Mouse (Mus musculus) midbrain, embryonic 16.5 days (tissue): Measurements from ENCODE around the gene Btbd3. TPM values are rescaled to one million over a fixed set of nuclear protein-coding genes. Genes with fewer than 3 reads are reported as not detected.

Experiments
- ATAC-seq: fragments of 200-750 bp; cut with Nextera tagmentation; 2 replicates; pipeline ENCODE4 v1.8.0; 2017; ENCODE audit warnings: moderate TSS enrichment
- H3K27ac ChIP-seq: fragments of 300-500 bp; sonication (generic); 2 replicates; pipeline ENCODE4 v1.5.1; 2014; ENCODE audit warnings: mild to moderate bottlenecking, low read length, mixed read lengths
- H3K27me3 ChIP-seq: fragments of 300-500 bp; sonication (generic); 2 replicates; pipeline ENCODE4 v1.6.1; 2014; ENCODE audit warnings: low read depth, low read length, mixed read lengths; ENCODE audit not compliant: control insufficient read depth, insufficient read depth
- H3K36me3 ChIP-seq: fragments of 300-500 bp; sonication (generic); 2 replicates; pipeline ENCODE4 v1.6.1; 2014; ENCODE audit warnings: mild to moderate bottlenecking, low read length, moderate library complexity, mixed read lengths; ENCODE audit not compliant: control insufficient read depth, insufficient read depth
- H3K4me1 ChIP-seq: fragments of 300-500 bp; sonication (generic); 2 replicates; pipeline ENCODE4 v1.6.1; 2014; ENCODE audit warnings: mild to moderate bottlenecking, low read length, mixed read lengths; ENCODE audit not compliant: control insufficient read depth, insufficient read depth
- H3K4me2 ChIP-seq: fragments of 300-500 bp; sonication (generic); 2 replicates; pipeline ENCODE4 v1.6.1; 2014; ENCODE audit warnings: mild to moderate bottlenecking, low read length, mixed read lengths
- H3K4me3 ChIP-seq: fragments of 300-500 bp; sonication (generic); 2 replicates; pipeline ENCODE4 v1.5.1; 2014; ENCODE audit warnings: low read depth, mild to moderate bottlenecking, low read length, moderate library complexity, mixed read lengths
- H3K9ac ChIP-seq: fragments of 300-500 bp; sonication (generic); 2 replicates; pipeline ENCODE4 v1.6.1; 2014; ENCODE audit warnings: low read depth, low read length, mixed read lengths
- H3K9me3 ChIP-seq: fragments of 300-500 bp; sonication (generic); replicated peaks from 2 replicates; pipeline ENCODE4 v1.6.1; 2014; ENCODE audit warnings: mild to moderate bottlenecking, low read length, mixed read lengths; ENCODE audit not compliant: control insufficient read depth, poor library complexity, severe bottlenecking
- WGBS: fragments of 180-500 bp; shearing (Covaris S2); extraction: QIAGEN DNeasy Blood & Tissue Kit; methylation state at CpG from one replicate; pipeline ENCODE4 v1.1.7; 2014; 5-methylcytosine and 5-hydroxymethylcytosine counted together
- polyA plus RNA-seq: library from polyadenylated mRNA; unstranded; fragments of >200 nt; fragmentation: Nextera tagmentation; extraction: Ambion mirVana; gene quantifications from 2 replicates; pipeline ENCODE4 v1.2.1, GENCODE M21; 2015

Gene Btbd3
- polyA plus RNA-seq, 1 experiment from 2014 or later = 45.0 TPM

DNA sequence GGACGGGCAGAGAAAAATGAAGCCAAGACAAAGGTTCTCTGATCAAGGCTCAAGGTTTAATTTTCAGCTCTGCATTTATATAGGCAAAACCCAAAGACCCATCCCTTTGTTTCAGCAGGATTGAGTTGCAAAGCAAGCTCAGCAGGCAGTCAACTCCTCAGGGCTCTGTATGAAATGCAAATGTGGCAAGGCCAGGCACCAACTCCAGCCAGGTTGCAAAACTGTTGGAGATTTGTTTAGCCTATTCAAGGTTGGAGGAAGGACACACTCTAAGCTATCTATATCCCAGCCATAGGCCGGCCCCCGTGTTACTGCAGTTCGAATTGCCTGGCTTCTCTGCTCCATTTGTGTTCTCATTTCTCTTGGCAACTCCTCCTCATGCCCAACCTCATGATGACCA lies 259.2 kb downstream of the Btbd3 start:
- no peak overlapping the region for H3K4me3 ChIP-seq
- H3K4me2 ChIP-seq = no peak overlapping the region
- no peak overlapping the region for H3K9ac ChIP-seq
- H3K27ac ChIP-seq = no peak overlapping the region
- 31% methylated on average over 4 of the region's 4 CpGs for WGBS
- ATAC-seq = no peak
- H3K4me1 ChIP-seq = no peaks in the 10 kb centered on the region
- H3K27me3 ChIP-seq = no peaks in the 10 kb centered on the region
- no peaks in the 10 kb centered on the region for H3K9me3 ChIP-seq
- no peaks in the 10 kb centered on the region for H3K36me3 ChIP-seq

DNA sequence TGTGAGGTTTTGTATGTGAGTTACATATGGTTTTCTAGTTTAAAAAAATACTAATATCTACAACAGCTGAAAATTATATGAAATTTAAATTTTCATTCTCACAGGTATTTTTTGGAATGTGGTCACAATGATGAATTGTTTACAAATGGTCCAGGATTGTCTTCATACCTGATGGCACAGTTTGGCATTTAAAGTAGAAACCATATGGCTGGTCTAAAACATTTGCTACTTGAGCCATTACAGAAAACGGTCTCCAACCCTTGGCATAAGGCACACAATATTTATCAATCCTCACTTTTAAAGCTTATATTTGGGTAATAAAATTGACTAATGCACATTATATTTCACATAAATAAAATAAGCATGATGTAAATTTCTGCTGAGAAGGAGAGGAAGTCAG lies 272.1 kb downstream of the Btbd3 start:
- Histone ChIP-seq H3K27ac (no peak overlapping the region), H3K4me1 (no peaks in the 10 kb centered on the region), H3K27me3 (no peaks in the 10 kb centered on the region), H3K4me3 (no peak overlapping the region), H3K9me3 (no peaks in the 10 kb centered on the region), H3K4me2 (no peak overlapping the region), H3K36me3 (no peaks in the 10 kb centered on the region), H3K9ac (no peak overlapping the region)
- WGBS = 98% methylated on average over 1 of the region's 1 CpGs
- no peak for ATAC-seq

DNA sequence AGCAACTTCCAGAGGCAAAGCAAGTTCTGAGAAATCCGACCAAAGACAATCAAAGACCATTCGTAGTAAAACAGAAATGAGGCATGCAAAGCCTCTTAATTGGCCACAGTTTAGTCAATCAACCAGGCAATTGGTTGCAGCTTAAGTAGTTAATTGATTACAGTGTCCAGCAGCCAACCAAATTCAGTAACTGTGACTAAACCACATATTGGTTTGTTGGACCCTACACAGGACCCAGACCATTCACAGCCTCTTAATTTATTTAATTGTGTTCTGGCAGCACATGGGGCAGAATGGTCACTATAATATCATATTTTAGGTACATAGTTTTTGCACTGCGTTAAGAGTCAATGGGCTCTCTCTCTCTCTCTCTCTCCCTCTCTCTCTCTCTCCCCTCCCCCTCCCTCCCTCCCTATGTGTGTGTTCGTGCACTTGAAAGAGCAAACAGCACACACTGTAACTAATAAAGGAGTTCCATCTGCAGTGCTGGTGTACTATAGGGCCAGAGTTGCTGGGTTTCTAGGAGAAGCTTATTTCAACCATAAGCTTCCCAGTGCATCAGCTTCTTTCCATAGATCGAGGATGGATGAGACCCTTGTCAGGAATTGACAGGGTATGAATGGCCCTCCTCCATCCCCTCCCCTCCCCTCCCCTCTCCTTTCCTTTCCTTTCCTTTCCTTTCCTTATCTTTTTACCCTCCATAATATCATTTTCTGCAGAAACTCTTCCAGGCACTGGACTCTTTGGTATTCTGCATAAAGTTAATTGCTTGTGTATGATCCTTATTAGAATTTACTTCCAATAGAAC lies 275.0 kb downstream of the Btbd3 start:
- Histone ChIP-seq H3K36me3 (no peaks in the 10 kb centered on the region), H3K4me1 (no peaks in the 10 kb centered on the region), H3K4me3 (no peak overlapping the region), H3K9ac (no peak overlapping the region), H3K4me2 (no peak overlapping the region), H3K9me3 (no peaks in the 10 kb centered on the region), H3K27ac (no peak overlapping the region), H3K27me3 (no peaks in the 10 kb centered on the region)
- ATAC-seq = no peak
- WGBS = 29% methylated on average over 5 of the region's 5 CpGs

DNA sequence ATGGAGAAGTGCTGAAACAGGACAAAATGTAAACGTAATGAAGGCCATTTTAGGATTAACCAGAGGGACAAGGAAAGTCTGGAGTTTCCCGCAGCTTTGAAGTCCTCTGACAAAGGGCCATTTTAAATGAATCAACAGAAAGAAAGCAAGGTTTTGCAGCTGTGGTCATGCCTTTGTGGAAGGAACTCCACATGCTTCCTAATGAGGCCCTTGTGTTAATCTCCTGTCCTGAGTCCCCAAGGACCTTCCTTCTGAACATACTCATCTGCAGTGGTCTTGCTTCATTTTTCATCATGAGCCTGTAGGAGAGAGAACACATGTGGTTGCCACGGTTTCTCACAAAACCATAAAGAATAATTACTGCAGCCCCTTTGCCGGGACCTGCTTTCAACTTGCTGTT lies 275.6 kb downstream of the Btbd3 start:
- Histone ChIP-seq H3K9ac (no peak overlapping the region), H3K4me3 (no peak overlapping the region), H3K9me3 (no peaks in the 10 kb centered on the region), H3K4me1 (no peaks in the 10 kb centered on the region), H3K27me3 (no peaks in the 10 kb centered on the region), H3K4me2 (no peak overlapping the region), H3K36me3 (no peaks in the 10 kb centered on the region), H3K27ac (no peak overlapping the region)
- 15% methylated on average over 4 of the region's 4 CpGs for WGBS
- ATAC-seq = no peak

DNA sequence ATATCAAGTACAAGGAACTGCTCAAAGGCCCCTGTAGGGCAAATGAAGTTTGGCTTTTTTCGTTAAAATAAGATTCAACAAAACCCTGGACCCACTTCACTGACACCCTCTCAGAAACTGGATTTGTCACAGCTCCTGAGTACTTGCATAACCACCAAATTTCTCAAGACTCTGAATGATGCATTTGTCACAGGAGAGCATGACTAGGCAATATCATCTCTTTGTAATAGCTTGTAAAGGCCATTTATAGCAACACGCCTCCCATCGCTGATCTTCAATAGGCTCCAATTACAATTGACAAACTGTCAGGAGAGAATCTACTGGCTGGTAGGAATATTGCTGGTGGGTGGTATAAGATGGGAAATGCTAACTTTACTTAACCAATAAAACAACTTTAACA lies 283.3 kb downstream of the Btbd3 start:
- WGBS = 68% methylated on average over 3 of the region's 3 CpGs
- H3K4me1 ChIP-seq = no peaks in the 10 kb centered on the region
- H3K9me3 ChIP-seq = no peaks in the 10 kb centered on the region
- H3K36me3 ChIP-seq = no peaks in the 10 kb centered on the region
- no peaks in the 10 kb centered on the region for H3K27me3 ChIP-seq
- no peak overlapping the region for H3K4me2 ChIP-seq
- H3K9ac ChIP-seq = no peak overlapping the region
- no peak for ATAC-seq
- no peak overlapping the region for H3K27ac ChIP-seq
- H3K4me3 ChIP-seq = no peak overlapping the region

DNA sequence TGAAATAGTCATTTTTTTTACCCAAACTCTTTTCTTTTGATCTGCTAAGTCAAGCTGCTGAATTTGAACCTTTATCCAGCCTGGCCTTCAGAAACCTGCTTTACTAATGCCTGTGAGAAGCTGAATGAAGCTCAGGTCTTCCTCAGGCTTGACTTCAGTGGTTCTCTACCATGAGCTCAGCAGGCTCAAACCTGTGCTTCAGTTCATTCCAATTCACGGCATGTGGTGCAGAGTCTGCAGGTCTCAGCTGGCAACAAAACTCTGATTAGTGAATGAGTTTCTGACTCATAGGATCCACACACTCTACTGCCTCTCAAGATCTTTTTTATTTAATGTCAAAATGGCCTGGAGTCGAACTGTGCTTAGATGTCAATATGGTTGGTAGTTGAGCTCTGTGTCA lies 292.6 kb downstream of the Btbd3 start:
- Histone ChIP-seq H3K4me2 (no peak overlapping the region), H3K27ac (no peak overlapping the region), H3K9me3 (no peaks in the 10 kb centered on the region), H3K9ac (no peak overlapping the region), H3K27me3 (no peaks in the 10 kb centered on the region), H3K4me1 (no peaks in the 10 kb centered on the region; the same call in 1 of the 2 replicates), H3K36me3 (no peaks in the 10 kb centered on the region), H3K4me3 (no peak overlapping the region)
- no peak for ATAC-seq
- 81% methylated on average over 2 of the region's 2 CpGs for WGBS

DNA sequence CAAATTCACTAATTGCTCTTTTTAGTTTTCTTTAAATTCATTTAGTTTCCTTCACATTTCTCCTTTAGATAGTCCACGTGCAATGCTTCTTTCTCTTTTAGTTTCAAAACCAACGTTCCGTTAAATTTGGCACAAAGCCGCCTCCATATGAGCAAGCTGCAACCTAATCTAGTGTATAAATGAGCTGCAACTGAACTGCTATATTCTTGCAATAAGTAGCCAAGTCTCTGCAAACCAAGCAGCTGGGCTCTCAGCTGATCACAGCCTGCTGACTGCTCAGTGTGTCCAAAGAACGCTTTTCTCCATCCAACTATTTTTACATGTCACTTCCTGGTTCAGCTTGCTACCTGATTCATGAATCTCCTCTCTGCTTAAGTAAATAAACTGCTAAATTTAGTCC lies 295.2 kb downstream of the Btbd3 start:
- H3K9me3 ChIP-seq = no peaks in the 10 kb centered on the region
- WGBS = 61% methylated on average over 5 of the region's 5 CpGs
- no peak overlapping the region for H3K9ac ChIP-seq
- no peaks in the 10 kb centered on the region for H3K27me3 ChIP-seq
- H3K4me1 ChIP-seq = no peaks in the 10 kb centered on the region; the same call in 1 of the 2 replicates
- no peak overlapping the region for H3K4me2 ChIP-seq
- no peak for ATAC-seq
- H3K36me3 ChIP-seq = no peaks in the 10 kb centered on the region
- no peak overlapping the region for H3K4me3 ChIP-seq
- H3K27ac ChIP-seq = no peak overlapping the region

DNA sequence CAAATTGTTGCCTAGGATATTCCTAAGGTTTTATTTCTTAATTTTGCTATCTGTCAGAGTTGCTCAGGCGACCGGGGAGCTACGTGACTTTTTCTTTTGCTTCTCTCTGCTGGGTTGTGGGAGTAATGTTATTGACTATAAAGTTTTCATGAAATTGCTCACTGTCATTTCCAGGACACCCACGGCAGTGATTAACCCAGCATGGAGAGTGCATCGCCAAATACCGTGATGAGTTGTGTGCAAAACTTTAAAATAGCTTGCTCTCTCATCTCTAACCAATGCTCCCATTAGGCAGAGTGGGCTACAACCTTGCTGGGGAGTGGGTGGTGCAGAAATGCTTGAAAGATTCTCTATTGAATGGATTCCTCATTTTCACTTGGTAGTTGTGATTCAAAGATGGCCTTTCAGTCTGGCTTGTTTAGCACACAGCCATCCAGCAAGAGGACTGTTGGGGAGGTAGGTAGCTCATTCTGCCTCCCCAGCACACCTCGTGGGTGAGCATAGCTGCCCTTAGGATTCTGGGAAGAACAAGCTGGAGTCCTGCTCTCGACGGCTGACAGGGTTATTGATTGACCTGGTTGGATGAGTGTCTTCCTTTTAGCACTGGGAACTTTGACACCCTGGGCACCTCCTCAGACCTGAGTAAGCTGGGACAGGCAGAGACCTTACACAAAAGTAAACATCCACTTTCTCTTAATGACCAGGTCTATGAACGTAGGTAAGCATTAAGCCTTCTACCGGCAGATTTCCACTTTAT lies 298.9 kb downstream of the Btbd3 start:
- no peak for ATAC-seq
- Histone ChIP-seq H3K27ac (no peak overlapping the region), H3K36me3 (no peaks in the 10 kb centered on the region), H3K4me1 (no peaks in the 10 kb centered on the region; the same call in 1 of the 2 replicates), H3K4me3 (no peak overlapping the region), H3K9me3 (no peaks in the 10 kb centered on the region), H3K27me3 (no peaks in the 10 kb centered on the region), H3K9ac (no peak overlapping the region), H3K4me2 (no peak overlapping the region)
- WGBS = 90% methylated on average over 11 of the region's 11 CpGs

DNA sequence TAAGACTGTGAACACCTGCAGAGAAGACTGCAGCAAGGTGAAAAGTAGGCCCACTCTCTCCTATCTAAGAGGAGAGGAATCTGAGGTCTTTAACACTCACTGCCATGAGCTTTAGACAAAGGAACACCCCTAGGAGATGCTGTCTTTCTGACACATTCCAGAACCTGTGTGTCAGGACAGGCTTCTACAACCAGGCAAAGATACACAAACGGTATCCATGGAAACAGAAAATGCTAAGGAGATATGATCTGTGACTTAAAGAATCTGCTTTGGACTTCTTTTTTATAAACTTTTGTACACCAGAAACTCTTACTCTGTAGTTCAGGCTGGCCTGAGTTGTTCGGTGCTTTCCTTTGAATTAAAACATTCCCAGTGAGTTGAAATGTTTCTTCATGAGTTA lies 329.6 kb downstream of the Btbd3 start:
- 83% methylated on average over 2 of the region's 2 CpGs for WGBS

More for the DNA sequence above, 329.6 kb downstream of the Btbd3 start:
- Histone ChIP-seq H3K27ac (no peak overlapping the region), H3K4me2 (no peak overlapping the region), H3K4me1 (no peaks in the 10 kb centered on the region), H3K9ac (no peak overlapping the region), H3K9me3 (no peaks in the 10 kb centered on the region), H3K36me3 (no peaks in the 10 kb centered on the region), H3K4me3 (no peak overlapping the region), H3K27me3 (no peaks in the 10 kb centered on the region)
- ATAC-seq = no peak
